Mouse (Mus musculus): Measurements from ENCODE around the gene Emp3.
"Not testable (repeated sequence)": the region's sequence is repeated elsewhere in the genome, so short reads cannot be mapped to it uniquely, and the experiment has no call there.

Emp3 gene

DNA sequence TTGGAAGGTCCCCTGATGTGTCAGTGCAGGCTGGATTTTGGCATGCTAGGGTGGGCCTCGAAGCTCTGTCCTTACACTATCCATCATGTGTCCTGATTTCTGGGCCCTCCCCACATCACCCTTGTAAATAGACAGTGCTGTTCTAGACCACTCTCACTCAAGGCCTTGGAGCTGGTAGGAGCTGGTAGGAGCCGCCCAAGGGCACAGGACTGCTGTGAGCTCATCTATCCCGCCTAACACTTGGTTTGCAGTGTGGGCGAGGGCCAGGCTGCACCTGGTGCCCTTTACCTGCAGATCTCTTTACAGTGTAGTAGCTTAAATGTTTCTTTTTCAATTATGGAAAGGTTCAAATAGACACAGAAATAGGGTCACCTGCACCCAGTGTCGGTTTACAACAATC, 6.2 kb downstream of the Emp3 start:
- no peak for DNase-seq

- DNase-seq: no peak
Measured at GRCm38 (mm10) chr7:45914067-45914466, 7.1 kb downstream of the Emp3 start.

DNA sequence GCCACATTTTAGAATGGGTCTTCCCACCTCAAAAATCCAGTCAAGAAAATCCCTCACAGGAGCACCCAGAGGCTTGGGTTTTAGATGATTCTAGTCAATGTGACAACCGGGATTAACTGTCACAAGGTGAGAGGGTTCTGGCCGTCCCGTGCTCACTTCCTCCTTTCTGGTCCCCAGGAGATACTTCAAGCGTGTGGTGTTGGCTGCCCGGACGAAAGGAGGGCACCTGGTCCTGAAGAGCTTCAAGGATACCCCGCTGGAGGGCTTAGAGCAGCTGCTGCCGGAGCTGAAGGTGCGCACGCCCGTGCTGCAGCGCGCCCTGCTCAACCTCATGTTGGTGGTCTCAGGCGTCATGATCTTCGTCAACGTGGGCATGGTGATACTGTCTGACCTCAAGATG, 12.1 kb downstream of the Emp3 start:
- no peak for DNase-seq

DNA sequence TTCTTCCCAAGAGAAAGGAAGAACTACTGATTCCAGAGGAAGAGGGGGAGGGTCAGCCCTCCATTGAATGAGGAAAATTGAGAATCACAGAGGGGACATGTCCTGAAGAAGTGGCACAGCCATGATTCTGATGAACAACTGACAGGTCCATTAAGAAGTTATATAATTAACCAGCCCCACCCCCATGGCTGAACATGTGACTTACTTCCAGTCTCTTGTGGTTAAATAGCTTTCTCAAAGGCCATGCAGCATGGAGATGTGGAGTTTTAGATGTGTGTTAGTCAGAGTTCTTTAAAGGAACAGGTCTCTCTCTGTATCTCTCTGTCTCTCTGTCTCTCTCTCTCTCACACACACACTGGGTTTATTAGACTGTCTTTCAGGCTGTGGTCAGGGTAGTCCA, 12.8 kb downstream of the Emp3 start:
- DNase-seq: no peak

- no peak for DNase-seq
Measured at GRCm38 (mm10) chr7:45906622-45907021, 14.6 kb downstream of the Emp3 start.

DNA sequence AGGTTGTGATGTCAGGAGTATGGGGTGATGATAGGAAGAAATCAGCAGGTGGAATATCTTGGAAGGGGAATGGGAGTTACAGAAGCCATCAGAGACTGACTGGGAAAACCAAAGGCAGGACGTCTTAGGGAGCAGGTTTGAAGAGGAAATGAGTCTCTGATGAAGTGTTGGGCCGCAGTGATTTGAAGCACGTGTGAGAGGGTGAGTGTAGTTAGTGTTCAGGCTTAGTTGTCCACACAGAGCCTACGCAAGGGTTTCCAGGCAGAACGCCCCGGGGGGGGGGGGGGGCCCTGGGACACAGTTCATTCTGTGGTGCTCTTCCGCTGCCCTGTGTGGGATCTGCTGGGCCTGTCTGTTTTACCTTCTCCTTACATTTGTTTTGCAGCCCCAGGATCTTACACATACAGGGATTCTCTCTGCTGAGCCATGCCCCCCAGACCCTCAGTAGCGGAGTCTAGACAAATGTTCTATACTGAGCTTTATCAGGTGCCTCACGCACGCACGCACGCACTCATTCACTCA, 18.7 kb downstream of the Emp3 start:
- DNase-seq: no peak

DNA sequence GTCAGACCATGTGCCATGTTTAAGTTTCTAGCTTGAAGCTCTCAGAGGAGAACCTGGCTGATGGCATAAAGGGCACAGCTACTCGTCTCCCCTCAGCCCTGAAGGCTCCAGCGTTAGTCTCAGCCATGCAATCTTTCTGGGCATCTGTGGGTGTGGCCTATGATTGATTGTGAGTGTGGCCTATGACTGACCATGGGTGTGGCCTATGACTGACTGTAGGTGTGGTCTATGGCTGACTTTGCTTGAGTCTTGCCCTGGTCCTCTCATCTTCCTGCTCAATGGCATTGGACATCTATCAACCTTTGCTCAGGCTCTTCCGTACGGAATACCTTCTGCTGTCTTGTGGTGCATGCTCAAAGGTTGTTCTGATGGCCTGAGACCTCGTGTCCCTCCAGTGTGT, 19.6 kb downstream of the Emp3 start:
- DNase-seq: peak; percentile 19

DNA sequence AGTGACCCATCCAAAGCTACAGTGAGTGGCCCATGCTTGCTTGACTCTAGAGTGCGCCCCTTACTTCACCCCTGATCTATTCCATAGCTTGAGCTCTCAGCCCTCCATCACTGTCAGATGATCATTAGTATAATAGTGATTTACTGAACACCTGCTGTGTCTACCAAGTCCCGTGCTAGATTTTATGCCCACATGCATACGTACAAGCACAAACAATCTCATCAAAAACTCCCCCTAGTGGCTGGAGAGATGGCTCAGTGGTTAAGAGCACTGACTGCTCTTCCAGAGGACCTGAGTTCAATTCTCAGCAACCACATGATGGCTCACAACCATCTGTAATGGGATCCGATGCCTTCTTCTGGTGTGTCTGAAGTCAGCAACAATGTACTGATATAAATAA, 23.1 kb downstream of the Emp3 start:
- peak; percentile 17 for DNase-seq

DNA sequence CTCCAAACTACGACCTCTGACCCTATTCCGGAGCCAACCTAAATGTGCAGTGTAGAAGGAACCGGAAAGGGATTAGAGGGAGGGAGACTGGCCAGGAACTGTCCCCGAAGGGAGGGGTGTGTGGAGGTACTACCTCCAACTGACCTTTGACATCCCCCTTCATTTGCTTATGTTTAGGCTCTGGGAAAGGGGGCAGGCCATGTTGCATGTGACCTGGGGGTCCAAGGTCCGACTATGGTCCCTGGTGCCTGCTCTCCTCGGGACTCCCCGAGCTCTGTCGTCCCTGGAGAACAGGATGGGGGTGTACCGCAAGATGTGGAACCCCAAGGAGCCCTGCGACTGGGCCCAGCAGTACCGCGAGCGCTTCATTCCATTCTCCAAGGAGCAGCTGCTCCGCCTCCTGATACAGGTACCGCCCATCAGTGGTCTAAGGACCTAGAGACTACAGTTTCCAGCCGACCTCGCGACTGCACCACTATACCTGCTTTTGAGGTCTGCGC, 23.9 kb downstream of the Emp3 start:
- peak; percentile 57 for DNase-seq

DNA sequence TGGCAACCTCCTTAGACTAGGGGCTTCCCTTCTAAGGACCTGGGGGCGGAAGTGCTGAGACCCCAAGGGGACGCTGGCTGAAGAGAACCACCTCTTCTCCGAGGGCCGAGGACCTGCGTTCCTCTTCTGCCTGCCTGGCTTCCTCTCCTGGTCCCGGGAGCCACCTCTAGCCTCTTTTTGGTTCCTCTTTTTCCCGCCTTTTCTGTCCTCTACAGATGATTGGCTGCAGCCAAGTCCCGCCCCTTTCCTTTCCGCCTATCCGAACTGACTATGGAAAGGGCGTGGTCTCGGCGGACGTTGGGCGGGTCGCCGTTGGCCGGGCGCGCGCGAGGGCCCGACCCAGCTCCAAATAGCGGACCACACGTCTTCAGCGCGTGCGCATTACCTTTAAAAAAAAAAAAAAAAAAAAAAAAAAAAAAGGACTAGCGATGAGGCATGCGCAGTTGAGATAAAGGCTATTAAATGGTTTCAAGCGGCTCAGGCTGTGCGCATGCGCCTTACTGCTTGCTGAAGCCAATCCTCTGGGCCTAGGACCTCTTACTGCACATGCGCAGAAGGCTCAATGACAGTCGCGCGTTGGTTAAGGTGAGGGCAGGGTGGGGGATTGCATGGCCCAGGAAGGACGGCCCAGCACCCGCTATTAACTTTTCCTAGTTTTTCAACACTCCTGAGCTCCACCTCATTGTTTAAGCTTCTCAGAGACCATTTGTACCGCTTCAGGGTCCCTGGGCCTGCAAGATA, 24.5 kb downstream of the Emp3 start, which contains the start of the genes Syngr4 and Tmem143:
Syngr4 (minus strand) TSS at position 198 of the 741 bp plus-strand sequence.
Tmem143 (plus strand) TSS at position 425 of the 741 bp plus-strand sequence.
- peak; percentile 96 for DNase-seq

DNA sequence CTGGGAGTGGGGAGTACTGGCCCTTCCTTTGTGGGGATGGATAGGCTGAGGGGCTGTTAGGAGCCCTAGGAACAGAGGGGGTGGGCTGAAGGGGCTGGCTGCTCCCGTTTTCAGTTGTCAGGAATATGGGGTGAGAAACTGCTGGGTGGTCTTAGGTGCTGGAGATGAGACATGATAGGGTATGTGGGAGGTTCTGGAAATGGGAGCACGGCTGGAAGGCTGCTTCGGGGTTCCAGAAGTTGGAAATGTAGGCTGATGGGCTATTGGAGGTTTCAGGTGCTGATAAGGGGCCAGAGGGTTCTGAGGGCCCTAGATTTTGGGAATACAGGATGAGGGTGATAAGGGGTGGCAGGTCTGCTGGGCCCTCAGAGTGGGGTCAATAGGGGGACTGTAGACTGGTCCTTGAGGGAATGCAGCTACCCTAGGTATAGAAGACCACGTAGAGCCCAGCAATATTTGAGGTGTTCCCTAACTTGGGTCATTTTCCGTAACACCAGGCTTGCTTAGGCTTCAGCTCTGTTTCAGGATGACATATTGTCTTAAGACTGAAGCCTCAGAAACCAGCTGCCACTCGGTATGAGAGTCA, 25.2 kb downstream of the Emp3 start:
- DNase-seq: no peak

DNA sequence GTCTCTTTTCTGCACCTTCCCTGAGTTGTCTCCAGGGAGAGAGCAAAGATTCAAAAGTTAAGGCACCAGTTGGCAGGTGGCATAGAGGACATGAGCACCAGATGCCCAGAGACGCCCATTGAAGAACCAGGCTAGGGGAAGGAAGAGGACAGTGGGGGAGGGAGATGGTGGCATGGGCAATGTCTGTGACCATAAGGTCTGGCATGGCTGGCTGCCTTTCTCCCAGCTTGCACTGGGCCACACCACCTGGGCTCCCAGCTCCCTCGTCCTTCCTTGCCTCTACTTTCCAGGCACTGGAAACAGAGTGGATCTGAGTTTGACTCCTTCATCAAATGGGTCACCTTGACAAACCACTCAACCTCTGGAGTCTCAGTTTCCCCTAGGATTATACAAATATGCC, 28.6 kb downstream of the Emp3 start:
- no peak for DNase-seq

GRCm38 (mm10) chr7:45887246-45887645, 34.0 kb downstream of the Emp3 start:
- no peak for DNase-seq

- no peak for DNase-seq
Measured at GRCm38 (mm10) chr7:45881011-45881410, 40.2 kb downstream of the Emp3 start.

DNA sequence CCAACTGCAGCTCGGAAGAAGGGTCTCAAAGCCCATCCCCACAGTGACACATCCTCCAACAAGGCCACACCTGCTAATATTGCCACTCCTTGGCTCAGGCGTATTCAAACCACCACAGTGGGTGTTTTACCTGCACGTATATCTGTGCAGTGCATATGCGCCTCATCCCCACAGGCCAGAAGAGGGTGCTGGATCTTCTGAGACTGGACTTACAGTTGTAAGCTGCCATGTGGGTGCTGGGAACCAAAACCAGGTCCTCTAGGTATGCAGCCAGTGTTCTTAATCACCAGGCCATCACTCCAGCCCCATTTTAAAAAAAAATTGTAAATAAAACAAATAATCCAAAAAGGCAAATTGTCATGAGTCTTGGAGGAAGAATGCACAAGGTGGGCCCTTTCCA, 40.7 kb downstream of the Emp3 start:
- DNase-seq: no peak

- not testable (repeated sequence) for DNase-seq
Measured at GRCm38 (mm10) chr7:45878278-45878677, 42.9 kb downstream of the Emp3 start, which contains the start of gene Grin2d. Grin2d (minus strand) TSS chr7:45878378.

DNA sequence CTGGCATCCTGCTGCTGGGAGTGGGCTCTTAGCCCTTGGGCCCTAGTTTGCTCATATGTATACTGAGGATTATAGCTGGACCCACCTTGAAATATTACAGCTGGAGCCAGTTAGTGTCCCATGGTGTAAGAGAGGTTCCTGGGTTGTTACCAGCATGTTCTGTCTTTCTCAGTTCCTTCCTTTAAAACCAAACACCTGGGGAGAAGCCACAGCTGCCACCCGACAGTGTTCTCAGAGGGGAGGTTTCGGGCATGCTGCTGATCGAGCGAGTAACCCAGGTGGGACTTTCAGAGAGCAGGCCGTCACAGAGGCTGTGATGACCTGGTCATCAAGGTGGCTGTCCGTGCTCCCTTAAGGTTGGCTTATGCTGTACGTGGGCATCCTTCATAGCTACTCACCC, 44.3 kb downstream of the Emp3 start:
- DNase-seq: no peak

DNA sequence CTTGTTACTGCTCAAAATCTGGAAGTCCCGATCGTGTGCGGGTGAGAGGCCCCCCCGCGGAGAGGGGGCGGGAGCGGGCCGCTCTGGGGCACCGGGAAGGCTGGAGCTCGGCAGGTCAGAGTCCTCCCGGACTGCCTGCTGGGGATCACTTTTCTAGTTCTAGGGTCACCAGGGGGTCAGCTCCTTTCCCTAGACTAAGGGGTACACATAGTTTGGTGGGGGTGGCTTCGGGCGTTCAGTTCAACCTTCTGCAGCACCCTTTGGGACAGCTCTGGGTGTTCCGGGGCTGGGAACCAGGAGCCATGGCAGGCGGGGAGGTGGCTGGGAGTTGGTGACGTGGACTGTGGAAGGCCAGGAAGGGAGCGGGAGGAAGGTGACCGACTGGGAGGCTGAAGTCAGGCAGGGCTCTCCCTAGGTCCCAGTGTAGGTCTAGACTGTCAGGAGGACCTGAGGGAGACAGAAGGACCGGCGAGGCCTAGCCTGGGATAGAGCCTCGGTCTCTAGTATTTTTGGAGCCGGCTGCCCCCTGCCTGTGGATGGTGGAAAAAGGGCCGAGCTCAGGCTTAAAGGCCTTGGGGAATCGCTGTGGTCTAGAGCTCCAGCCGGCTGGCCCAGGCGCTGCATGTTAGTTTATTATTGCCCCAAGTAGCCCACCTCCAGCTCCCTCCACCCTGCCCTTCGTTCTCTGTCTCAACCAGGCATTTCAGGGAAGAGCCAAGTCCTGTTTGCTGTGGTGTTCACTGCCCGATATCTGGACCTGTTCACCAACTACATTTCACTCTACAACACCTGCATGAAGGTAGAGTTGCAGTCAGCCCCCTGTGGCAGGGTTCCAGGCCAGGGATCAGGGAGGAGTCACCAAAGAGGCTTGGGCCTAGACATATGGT, 47.9 kb downstream of the Emp3 start:
- DNase-seq: peak; percentile 67

DNA sequence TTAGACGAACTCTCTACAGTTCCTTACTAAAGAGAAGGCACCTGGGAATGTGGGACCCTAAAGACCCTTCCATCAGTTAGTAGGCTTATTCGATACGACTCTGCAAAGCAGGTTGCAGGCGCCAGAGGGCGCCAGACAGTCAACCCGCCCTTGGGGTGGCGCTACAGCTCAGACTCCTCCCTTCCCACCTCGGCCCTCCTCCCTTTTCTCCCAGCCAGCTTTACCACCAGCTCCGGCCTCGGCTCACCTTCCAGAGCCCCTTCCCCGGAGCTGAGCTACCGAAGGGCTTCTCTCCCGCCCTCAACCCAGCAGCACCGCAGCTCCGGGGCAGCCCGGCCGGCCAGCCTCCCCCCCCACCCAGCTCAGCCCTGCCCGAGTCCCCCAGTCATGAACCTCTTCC, 48.6 kb downstream of the Emp3 start, which contains the start of gene Kdelr1:
Kdelr1 (plus strand) TSS at position 149 of the 400 bp plus-strand sequence.
- DNase-seq: peak; percentile 92

DNA sequence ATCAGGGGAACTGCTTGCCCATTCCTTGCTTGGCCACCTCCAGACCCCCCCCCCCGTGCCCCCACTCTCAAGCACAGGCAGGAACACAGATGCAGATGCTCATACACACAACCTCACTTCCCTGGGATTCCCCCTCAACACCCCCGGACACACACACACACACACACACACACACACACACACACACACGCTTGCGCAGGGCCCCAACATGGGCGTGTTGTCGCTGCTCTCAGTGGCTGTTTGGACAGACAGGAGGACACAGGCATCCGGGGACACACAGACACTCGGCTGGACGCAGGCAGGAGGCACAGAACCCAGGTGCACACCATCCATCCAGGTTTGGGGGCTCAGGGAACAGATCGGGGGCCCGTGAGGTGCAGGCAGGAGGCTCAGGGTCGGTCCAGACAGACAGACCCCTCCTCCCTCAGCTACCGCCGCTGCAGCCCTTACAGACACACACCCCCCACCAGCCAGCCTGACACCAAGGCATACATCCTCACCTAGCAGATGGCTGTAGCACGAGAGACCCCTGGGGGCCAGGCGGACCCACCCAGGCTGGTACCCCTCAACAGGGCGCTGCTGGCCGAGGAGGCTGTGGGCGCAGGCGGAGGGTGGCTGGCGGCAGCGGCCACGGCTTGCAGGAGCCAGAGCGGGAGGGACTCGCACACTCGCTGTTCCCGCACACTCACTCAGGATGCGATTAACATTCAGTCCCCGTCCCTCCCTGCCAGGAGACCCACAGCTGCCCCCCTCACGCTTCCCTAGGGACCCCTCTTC, 50.7 kb downstream of the Emp3 start:
- DNase-seq: no peak

GRCm38 (mm10) chr7:45869787-45870186, 51.4 kb downstream of the Emp3 start:
- DNase-seq: no peak

- no peak for DNase-seq
Measured at GRCm38 (mm10) chr7:45869107-45869670, 52.0 kb downstream of the Emp3 start.
